Mouse (Mus musculus) layer of hippocampus, adult 2 months (tissue): ENCODE data around the gene Anks1b. TPM values are rescaled to one million over a fixed set of nuclear protein-coding genes. Genes with fewer than 3 reads are reported as not detected.
A peak's percentile ranks its signal among the peaks of the same experiment; 100 is the strongest.
"Not testable (repeated sequence)": the region's sequence is repeated elsewhere in the genome, so short reads cannot be mapped to it uniquely, and the experiment has no call there.

Source experiments
- DNase-seq, 2 experiments: peaks; one replicate each; pipeline ENCODE4 v3.0.0; 2022; ENCODE audit warnings: low spot score in 2 of 2
- H3K27ac ChIP-seq: fragments of 200-600 bp; 2 replicates; pipeline ENCODE4 v1.8.1; 2022
- H3K4me3 ChIP-seq: fragments of 200-600 bp; 2 replicates; pipeline ENCODE4 v1.8.1; 2022; ENCODE audit warnings: mild to moderate bottlenecking
- CTCF ChIP-seq: fragments of 200-600 bp; conservative IDR thresholded peaks from 2 replicates; pipeline ENCODE4 v1.8.1; 2022; ENCODE audit warnings: antibody characterized with exemption, mild to moderate bottlenecking, moderate library complexity
- total RNA-seq, 2 experiments: library from RNA; stranded (reverse); gene quantifications; 2 replicates each; pipeline ENCODE4 v1.2.3; 2021

The Anks1b gene
- total RNA-seq, 2 experiments from 2014 or later = 540 to 541 TPM

GRCm38 (mm10) chr10:90596576-90596975, 723.3 kb downstream of the Anks1b start:
- no peak overlapping the region for H3K4me3 ChIP-seq
- DNase-seq = peak; percentile 73 to 74
- H3K27ac ChIP-seq = peak overlapping the region; percentile 83
- TF ChIP-seq CTCF = no peak

DNA sequence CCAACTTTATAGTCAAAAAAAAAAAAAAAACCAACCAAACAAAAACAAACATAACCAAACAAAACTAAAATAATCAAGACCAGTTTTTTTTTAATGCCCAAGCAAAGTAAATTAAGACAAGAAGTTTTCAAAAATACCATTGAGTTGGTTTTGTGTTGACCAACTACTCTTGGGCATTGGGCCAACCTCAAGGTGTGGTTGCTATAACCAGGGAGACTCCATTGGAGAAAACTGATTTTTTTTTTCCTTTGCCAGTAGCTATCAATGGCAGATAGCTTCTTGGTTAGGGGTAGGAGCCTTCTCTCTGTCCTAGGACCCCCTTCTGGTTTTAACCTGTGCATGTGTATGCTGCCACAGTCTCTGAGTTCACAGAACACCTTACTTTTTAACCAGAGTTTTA, 725.8 kb downstream of the Anks1b start:
- TF ChIP-seq CTCF = no peak
- no peak overlapping the region for H3K4me3 ChIP-seq
- H3K27ac ChIP-seq = peak overlapping the region; percentile 83
- DNase-seq = no peak

DNA sequence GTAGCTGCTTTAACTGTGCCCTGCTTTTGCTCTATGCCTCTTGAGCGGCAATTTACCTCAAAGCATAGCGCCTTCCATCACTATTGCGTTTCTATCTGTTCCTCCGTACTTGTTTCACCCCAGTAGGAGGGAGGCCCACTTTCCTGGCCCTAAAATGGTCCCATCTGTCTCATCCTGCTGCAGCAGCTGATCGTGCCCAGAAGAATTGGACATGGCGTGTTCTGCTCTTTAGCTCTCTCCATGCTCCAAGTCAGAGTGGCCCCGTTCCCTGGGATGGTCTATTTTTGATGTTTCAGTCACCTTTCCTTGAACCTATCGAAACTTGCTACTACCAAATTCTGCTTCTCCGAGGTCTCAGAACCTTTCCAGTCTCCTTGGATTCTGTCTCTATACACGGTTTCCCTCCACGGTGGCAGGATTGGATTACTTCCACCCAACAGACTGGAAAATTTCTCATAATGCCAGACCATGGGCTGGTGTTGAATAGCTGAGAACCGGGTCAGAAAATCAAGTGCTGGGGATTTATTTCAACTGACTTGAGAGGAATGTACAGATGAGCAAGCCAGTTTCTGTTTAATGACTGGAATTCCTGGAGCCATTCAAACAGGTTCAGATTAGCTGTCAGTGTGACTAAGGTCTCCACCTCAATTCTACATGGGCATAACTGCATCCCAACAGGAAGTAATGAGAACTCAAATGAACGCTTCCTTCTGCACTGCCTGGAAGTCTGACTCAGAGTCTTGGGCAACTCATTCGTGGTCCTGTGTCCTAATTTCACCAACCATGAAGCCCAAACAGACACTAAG, 726.6 kb downstream of the Anks1b start:
- TF ChIP-seq CTCF = no peak
- Histone ChIP-seq H3K27ac (peak overlapping the region; percentile 83), H3K4me3 (no peak overlapping the region)
- DNase-seq = peak in 1 of 2 experiments; percentile 31

GRCm38 (mm10) chr10:90607586-90607985, 734.3 kb downstream of the Anks1b start:
- H3K27ac ChIP-seq = peak overlapping the region; percentile 70

GRCm38 (mm10) chr10:90609437-90609836, 736.1 kb downstream of the Anks1b start:
- DNase-seq = peak in 1 of 2 experiments; percentile 53
- H3K4me3 ChIP-seq = no peak overlapping the region
- peak overlapping the region; percentile 80 for H3K27ac ChIP-seq
- TF ChIP-seq CTCF = no peak

More at GRCm38 (mm10) chr10:90607586-90607985, 734.3 kb downstream of the Anks1b start:
- H3K4me3 ChIP-seq = no peak overlapping the region
- no peak for TF ChIP-seq CTCF
- no peak for DNase-seq

DNA sequence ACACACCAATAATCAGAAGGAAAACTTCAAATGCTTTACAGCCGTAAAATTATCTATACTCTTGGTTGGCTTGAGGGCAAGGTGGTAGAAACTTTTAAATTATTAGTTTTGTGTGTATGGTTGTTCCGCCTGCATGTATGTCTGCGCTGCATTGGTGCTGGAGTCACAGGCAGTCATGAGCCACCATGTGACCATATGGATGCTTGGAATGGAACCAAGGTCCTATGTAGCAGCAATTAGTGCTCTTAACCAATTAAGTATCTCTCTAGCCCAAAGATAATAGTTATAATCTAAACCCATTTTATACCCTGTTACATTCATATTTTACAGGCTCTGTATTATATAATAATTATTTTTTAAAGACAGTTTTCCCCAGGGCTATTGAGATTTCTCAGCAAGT, 739.7 kb downstream of the Anks1b start:
- DNase-seq = no peak
- no peak overlapping the region for H3K4me3 ChIP-seq
- no peak for TF ChIP-seq CTCF
- H3K27ac ChIP-seq = peak overlapping the region; percentile 40; the same call in 1 of the 2 replicates

DNA sequence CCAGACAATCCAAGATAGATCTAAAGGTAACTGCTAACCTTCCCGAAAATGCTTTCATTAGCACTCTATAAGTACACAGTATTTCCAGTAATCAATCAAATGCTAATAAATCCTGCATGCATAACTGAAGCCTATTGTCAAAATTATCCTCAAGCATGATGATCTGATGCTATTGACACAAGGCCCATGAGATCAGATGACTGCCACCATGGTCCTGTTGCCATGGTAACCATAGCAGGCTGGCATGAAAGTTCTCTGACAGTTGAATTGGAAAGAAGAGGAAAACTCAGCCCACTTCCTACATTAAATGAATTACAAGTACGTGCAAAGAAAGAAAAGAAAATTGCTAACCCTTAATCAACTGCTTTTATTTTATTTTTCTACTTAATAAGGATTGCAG, 741.9 kb downstream of the Anks1b start:
- DNase-seq = peak in 1 of 2 experiments; percentile 35
- Histone ChIP-seq H3K4me3 (no peak overlapping the region), H3K27ac (peak overlapping the region; percentile 75)
- no peak for TF ChIP-seq CTCF

DNA sequence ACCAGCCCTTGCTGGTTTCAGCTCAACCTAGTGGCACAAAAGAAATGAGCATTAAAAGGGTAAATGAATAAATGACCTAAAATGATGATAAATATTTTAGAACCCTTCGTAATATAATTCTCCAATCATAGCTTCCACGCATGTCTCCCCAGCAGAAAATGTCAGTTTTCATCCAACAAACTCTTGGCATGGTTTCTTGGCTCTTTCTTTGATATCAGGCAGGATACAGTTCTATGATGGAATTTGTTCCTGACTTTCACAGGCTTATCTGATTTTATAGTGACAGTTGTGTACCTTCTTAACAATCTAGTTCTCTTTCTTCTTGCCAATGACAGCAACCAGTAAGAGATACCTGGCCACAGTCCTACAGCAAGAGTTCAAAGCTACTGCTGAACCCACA, 743.3 kb downstream of the Anks1b start:
- H3K4me3 ChIP-seq = no peak overlapping the region
- no peak for DNase-seq
- H3K27ac ChIP-seq = peak overlapping the region; percentile 75
- TF ChIP-seq CTCF = no peak; the same call in 1 of the 2 replicates

- TF ChIP-seq CTCF = 0 out of 2 replicates have a peak, but pooled peaks have one; percentile 6
- no peak for DNase-seq
- peak overlapping the region; percentile 80 for H3K27ac ChIP-seq
- no peak overlapping the region for H3K4me3 ChIP-seq
Observed at GRCm38 (mm10) chr10:90617664-90618296, 744.5 kb downstream of the Anks1b start.

GRCm38 (mm10) chr10:90627532-90627931, 754.2 kb downstream of the Anks1b start:
- Histone ChIP-seq H3K27ac (peak overlapping the region; percentile 83), H3K4me3 (no peak overlapping the region)
- no peak for TF ChIP-seq CTCF
- DNase-seq = no peak

- no peak for TF ChIP-seq CTCF
- H3K4me3 ChIP-seq = no peak overlapping the region
- peak in 1 of 2 experiments; percentile 46 for DNase-seq
Observed at GRCm38 (mm10) chr10:90630099-90630698, 756.9 kb downstream of the Anks1b start.

DNA sequence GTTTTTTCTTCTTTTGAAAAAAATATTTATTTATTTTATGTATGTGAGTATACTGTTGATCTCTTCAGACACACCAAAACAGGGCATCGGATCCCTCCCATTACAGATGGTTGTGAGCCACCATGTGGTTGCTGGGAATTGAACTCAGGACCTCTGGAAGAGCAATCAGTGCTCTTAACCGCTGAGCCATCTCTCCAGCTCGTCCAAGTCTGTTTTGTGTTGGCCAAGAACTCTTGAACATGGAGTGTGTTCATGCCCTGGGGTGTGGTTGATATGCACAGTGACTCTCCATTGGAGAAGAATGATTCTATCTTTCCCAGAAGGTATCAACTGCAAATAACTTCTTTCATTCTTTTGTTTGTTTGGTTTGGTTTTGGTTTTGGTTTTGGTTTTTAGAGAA, 757.5 kb downstream of the Anks1b start:
- peak overlapping the region; percentile 83 for H3K27ac ChIP-seq
- not testable (repeated sequence) for H3K4me3 ChIP-seq, DNase-seq

More at GRCm38 (mm10) chr10:90630099-90630698, 756.9 kb downstream of the Anks1b start:
- H3K27ac ChIP-seq = peak overlapping the region; percentile 83

GRCm38 (mm10) chr10:90637352-90637751, 764.0 kb downstream of the Anks1b start:
- Histone ChIP-seq H3K4me3 (no peak overlapping the region), H3K27ac (peak overlapping the region; percentile 70)
- DNase-seq = no peak
- no peak for TF ChIP-seq CTCF
